Mouse (Mus musculus) CH12F3 (cell line): Measurements from ENCODE around the gene Hspbap1.

Source experiments
- in situ Hi-C: fragments of 300-500 bp; cut with MboI; formaldehyde crosslinking; loops from 2 replicates; pipeline ENCODE4 v1.14.3; 2020; ENCODE audit warnings: low sequenced_read_pairs

Hspbap1 gene

DNA sequence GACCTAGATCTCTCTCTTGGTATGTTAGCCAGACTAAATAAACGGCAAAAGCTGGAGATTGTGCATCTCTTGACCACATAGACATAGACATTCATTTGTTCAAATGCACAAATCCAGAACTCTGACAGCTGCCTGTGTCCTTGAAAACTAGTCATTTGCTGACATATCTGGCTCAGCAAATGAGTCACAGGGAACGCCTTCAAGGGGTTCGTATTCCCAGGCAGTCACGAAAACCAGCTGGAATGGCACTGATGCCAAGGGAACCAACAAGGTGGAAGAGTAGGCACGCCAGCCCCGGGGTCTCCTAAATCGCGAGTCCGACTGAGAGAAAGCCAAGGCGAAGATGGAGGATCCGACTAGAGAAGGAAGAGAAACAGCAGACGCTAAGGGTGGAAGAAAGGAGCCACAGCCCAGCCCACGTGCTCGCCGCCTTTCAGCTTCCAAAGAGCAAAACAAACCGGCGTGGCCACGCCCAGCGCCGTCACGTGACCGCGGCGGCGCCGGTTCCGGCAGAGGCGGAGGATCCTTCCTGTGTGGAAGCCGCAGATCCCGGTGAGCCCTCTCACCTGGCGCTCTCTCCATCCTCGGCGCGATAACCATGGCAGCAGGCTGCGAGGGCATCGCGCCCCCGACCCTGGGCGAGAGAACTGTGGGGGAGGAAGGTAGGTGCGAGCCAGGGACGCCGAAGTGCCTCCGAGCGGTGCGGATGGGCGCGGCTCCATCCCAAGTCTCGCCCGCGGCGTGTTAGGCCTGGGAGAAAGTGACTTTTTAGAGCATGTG is at the start of gene Hspbap1:
Hspbap1 (plus strand) TSS at position 498 of the 780 bp plus-strand sequence.
- in situ Hi-C loops = no loop called here

DNA sequence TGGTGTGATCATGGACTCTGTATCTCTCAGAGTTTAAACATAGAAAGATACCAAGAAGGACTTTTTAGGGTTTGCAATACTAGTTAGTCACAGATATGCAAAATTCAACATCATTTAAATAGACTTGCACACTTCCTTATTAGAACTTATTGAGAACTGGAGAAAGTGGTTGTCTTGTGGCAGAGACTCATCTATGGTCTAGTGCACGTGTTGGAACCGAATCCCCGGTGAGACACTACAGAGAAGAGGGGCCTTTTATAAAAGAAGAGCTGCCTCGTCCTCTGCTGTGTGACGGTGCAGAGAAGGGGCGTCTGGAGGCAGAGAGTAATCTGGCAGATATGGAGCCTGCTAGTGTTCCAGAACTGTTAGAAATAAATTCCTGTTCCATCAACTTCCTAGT is 45.6 kb upstream of the Hspbap1 start:
- in situ Hi-C loops = no loop called here

DNA sequence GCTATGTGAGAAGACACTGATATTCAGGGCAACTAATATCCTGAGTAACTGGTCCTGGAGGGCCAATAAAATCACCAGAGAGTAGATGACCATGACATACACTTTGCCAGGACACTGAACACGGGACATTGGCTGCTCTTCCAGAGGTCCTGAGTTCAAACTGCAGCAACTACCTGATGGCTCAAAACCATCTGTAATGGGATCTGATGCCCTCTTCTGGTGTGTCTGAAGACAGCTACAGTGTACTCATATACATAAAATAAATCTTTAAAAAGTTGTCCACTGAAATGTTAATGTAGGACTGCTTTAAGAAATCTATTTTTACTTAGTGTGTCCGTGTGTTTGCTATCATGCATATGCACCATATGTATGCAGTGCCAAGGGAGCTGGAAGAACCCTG is 43.6 kb upstream of the Hspbap1 start:
- in situ Hi-C loops = no loop called here

DNA sequence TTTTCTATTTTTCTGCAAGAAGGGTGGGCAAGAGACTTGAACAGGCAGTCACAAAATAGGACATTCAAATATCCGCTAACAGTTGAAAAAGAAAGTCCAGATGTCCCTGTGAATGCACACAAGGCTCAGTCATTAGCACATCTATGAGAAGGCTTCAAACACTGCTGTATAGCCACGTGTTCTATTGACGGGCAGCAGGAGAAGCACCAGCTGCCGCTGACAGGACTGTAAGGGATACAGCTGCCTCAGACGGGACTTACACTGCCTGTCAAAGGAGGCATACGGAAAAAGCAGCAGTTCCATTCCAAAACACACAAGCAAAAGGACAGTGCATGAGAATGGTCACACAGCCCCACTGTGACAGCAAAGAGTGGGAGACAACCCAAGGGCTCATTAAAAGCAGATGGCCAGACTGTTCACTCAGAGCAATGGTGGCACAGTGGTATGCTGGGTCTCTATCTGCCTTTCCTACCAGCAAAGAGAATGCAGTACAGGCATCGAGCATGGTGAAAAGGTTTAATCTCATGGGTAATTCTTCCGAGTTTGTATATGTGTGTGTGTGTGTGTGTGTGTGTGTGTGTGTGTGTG is 40.9 kb upstream of the Hspbap1 start:
- in situ Hi-C loops = no loop called here

DNA sequence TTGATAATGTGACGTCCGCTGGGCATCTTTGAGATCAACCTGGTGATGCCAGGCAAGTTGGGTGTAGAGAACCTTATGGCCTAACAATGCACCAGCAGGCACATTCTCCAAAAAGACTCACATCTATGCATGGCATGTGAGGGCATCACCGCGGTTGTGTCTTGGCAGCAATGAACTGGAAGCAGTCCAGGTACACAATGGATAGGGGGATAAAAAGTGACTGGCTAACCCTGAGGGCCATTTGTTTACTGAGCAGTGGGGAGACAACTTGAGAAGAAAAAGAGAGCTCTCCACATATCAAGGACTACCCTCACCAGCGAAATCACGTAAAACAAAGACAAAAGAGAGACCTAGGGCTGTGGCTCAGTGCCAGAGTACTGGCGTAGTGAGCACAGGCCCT is 38.1 kb upstream of the Hspbap1 start:
- in situ Hi-C loops = loop anchor here (5.0 kb wide), 1 partner anchor 85 kb away; no protein-coding TSS in a partner anchor

DNA sequence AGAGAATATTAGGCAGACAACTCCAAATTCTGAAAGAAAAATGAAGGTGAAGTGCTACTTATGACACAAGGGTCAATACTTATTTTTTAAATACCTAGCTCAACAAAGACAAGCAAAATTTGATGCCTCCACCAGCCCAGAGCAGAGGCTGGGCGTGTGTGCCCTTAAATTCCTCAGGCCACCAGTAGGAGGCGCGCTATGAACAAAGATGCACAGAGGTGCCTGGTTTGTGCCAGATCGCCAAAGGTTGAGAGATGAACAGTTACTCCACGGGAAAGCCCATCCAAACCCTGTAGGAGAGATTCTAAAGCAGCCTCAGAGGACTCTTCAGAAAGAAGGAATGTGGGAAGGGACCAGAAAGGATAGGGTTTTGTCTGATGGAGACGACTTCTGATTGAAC is 36.1 kb upstream of the Hspbap1 start:
- in situ Hi-C loops = loop anchor here (5.0 kb wide), 1 partner anchor 83 kb away; no protein-coding TSS in a partner anchor

DNA sequence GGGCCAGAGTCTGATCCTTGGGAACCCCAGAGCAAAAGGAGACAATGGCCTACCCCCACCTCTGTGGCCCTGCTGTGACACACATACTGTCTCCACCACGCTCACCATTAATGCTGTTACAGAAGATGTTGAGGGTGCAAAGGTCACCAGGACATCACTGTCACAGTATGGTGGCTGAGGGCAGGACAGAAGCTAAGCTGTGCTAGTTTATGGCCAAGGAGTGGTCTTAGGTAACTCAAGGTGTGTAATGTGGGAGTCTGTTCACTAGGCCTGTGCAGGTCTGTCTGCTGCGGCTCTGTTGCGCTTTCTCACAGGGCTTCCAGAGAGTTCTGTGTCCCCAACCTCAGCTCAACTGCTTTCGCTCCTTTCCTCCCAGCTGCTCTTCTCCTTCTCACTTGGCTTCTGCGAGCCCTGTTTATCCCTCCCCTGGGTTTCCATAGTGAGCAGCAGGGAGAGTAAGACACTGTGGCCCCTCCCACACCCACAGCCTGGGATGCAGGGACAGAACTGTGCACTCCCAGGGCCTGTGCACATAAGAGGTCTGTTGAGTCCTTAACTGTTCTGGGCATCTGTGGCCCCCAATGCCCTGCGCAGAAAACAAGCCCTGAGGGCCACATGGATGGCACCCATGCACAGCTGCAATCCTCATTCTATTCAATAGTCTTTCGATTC is 31.9 kb upstream of the Hspbap1 start:
- in situ Hi-C loops = no loop called here

DNA sequence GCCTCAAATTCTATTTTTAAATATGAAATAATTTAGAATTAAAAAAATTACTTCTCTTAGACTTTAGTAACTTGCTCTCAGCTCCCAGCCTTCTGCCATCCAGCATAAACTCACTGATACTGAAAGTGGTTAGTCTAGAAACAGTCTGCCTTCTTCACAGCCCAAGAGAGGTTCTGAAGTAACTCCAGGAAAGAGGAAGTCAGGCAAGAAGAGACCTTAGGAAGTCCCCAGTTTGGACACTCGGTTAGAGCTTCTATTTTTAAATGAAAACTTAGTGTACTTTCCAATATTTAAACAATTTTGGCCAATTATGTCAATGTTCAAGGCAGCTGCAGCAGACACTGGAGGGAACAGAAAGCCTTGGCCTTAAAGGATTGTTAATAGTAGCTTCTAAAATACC is 30.6 kb upstream of the Hspbap1 start:
- in situ Hi-C loops = no loop called here

DNA sequence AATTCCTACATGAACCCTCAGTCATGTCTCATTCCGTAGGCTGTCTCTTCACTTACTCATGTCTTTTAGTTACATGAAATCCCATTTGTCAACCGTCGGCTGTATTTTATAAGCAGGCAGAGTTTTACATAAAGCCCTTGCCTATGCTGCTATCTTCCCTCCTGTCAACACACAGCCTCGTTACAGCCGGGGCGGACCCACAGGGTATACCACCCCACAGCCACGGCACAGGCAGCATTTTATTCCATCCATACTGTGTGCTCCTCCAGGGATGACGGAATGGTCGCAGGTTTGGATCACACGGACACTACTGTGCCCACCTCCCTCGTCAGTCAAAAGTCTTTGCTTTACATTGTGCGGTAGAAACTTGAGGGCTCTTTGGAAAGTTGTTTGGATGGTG is 29.8 kb upstream of the Hspbap1 start:
- in situ Hi-C loops = no loop called here

DNA sequence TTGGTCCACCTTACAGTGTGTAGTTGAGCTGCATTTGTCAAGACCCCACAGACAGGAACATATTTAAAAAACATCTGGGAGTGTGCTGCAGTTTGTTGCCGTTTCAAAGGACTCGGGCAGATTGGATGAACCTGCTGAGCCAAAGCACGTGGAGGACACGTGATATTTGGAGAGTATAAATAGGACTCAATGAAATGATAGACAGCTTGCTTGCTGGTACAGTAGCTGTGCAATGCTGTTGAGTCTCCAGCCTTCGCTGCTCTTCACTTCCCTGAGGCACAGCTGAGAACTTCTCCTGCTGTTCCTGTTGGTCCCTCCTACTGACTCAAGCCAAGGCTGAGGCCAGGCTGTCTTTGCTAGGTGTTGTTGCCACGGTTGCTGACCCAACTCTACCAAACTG is 29.2 kb upstream of the Hspbap1 start:
- in situ Hi-C loops = no loop called here

DNA sequence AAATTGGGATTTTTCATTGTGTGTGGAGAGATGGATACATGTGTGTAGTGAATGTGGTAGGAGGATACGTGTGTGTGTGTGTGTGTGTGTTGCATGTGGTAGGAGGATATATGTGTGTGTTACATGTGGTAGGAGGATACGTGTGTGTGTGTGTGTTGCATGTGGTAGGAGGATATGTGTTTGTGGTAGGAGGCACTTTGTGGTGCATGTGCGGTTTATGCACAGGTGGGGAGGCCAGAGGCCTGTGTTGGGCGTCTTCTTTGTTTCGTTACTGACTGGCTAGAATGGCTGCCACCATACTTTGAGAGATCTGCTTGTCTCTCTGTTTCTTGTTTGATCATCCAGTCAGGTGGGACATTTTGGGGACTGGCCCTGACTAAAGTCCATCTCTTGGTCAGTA is 28.6 kb upstream of the Hspbap1 start:
- in situ Hi-C loops = no loop called here

DNA sequence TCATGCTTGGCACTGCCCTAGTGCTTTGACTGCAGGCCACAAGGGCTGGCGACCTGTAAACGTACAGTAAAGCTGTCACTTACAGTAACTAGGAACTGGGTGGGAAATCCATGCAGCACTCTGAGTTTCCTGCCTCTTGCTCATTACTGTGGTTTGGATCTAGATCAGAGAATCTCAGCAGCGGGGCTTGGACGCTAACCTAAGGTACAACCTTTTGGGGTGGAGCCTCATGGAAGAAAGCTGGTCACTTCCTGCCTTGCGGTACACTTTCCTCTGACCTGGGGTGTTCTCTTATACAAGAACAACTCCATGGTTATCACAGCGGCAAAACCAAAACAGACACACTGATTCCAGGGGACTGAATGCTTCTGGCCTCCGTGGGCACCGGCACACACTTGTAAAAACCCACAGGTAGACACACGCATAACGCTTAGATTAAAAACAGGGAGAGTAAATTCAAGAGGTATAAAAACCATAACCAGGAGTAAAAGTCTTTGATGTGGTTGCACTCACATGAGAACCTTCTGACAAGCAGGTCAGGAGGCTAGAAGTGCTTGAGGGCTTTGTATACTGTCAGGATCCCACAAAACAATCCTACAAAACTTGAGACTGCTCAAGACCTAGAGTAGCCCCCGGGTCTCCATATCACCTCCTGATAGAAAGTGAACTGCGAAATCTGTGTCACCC is 27.8 kb upstream of the Hspbap1 start:
- in situ Hi-C loops = no loop called here

DNA sequence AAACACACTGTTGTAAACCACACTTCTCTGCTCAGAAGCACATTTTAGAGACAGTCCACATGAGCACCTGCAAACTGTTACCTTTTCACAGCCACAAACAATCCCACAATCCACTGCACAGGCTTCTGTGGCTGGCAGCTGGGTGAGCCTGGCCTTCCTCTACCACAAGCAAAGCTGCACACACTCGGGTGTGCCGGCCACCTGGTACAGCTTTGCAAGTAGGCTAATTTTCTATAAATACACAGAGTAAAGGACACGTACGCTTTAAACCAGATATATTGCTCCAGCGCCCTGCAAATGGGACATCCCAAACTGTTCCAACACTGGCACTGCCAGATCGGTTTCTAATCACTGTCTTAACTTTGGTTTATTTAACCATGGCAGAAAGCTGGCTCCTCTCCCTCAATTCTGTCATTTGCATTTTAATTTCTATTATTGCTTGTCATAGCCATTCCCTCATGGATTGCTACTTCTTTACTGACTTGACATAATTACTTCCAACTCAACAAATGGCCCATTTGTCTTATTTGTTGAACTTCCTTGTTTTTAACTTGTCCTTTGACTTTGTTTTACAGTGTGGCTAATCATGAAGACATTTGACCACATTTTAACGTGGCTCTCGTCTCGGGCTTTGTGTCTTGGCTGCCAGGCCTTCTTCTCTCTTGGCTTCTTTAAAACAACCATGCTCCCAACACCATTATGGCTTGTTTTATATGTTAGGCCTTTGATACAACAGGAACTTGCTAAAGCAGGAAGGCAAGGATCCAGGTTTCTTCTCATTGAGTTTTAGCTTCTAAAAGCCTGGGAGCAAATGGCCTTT is 22.5 kb upstream of the Hspbap1 start:
- in situ Hi-C loops = no loop called here

DNA sequence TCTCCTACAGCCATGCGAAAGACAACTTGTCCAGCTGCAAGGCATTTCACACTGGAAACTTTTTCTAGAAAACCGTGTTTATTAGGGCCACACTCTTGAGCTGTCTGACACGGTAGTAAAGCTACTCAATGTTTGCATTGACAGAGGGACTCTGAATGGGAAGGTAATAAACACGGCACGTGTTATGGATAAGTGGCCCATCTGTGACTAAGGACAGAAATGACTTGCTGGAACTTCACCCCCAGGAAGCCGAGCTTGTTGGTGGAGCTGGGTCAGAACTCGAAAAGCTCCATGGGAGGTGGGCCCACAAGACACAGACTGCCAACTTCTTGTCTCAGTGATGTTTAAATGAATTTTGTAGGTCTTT is 22.0 kb upstream of the Hspbap1 start:
- in situ Hi-C loops = no loop called here

DNA sequence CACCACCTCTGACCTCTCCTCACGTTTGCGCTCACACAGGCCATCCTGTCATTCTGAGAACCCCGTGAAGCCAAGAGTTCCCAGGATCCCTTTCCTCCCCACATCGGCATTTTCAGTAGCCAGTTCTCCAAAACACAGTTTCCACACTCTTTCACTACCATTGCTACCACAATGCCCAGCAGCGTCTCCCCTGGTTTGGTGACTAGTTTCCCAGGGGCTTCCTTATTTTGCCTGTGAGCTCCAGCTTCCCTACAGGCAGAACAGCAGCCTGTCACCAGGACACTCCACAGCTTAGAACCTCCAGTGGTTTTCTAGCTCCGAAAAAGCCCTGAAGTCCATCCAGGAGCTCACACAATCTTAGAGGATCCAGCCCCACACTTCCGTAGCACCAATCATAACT is 20.8 kb upstream of the Hspbap1 start:
- in situ Hi-C loops = no loop called here

DNA sequence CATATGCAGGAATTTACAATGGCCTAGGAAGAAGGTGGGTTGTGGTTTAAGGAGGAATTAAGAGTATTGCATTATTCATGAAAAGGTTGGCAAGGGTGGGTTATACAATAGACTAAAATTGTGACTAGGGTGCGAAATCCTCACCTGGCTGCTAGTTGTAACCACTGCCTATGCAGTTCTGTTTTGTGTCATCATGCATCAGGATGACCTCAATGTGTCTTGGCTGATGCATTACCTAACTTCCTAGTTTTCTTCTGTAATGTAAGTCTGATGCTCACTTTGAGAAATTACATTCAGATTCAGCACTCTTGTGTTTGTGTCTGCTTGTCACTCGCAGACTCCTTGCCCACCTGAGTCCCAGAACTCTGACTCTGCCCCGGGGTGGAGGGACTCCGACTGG is 18.3 kb upstream of the Hspbap1 start:
- in situ Hi-C loops = no loop called here

DNA sequence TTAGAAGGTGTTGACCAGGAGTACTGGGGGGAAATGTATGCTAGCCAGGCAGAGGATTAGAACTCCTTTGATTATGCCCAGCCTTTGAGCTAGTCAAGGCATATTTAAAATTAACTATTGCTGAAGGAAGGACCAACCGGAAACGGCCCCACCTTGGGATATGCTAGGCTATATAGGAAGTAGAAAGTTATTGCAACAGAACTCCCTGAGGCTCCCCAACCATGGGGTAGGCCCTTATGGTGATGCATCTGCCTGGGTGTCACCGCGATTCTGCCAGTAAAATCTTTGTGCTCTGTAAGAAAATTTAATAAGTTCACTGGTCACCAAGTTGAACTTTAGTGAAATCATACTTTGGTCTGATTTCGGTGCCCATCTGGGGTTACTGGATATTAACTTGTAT is 16.2 kb upstream of the Hspbap1 start:
- in situ Hi-C loops = no loop called here

DNA sequence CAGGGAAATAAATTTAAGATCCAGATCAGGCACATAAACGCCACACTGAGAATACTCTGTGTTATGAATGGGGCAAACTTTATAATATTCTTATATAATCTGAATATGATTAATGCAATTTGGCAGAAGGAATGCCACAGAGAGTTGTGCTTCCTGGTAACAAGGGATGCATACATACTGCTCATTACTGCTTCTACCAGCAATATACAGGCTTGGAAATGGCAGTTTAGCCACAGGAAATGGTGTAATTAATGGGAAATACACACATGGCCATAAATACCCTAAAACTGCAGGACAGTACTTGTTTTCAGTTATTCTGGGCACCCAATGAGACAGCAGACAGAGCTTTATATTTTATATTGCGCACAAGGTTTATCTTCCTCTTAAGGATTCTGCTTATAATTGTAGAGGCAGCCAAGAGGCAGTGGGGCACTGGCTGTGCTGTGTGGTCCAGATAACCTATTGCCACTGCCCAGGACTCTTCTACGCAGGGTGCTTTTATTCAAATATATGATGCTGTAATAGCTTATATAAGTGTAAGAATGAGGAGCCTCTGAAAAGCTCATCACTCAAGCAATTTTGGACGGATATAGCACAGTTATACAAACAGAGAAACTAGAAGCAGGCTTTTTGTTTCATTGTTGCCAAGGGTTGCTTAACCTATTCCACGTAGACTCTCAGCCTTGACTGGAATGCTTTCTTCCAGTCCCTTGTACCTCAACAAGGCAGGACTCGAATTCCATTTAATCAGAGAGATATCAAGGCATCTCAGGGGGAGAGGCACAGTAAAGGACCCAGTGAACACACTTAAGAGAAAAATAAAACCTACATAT is 14.5 kb upstream of the Hspbap1 start:
- in situ Hi-C loops = no loop called here

DNA sequence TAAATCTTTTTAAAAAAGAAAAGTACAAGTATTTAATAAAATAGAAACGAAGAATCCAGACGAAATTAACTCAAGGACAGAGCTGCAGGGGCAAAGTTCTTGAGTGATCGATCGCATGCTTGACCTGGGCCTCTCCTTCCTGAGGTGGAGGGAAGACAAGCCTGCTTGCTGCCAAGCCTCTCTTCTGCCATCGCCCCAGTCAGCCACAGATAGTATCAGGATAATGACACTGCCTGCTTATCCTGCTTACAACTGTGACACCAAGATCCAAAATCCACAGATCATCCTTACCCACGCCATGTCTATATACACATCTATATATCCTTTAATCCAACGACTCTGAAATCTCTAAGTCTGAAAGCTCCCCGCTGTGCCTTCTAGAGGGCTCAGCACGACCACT is 13.5 kb upstream of the Hspbap1 start:
- in situ Hi-C loops = no loop called here

DNA sequence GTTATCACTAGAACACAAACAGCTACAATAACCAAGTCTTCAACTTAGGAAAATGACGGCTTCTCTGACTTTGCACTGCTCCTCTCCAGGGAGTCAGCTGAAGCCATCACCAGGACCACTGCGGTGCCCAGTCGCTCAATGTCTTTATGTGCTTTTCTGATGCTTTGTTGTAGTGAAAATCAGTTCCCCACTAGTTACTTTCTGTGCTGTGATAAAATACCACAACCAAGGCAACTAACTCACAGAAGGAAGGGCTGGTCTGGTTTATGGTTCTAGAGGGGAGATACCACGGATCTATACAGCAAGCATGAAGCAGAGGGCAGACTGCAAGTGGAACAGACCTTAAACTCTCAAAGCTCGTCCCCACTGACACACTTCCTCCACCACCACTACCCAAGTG is 10.8 kb upstream of the Hspbap1 start:
- in situ Hi-C loops = no loop called here
